Mouse (Mus musculus): ENCODE data around the gene Rpl36. TPM values are rescaled to one million over a fixed set of nuclear protein-coding genes. Genes with fewer than 3 reads are reported as not detected.

Rpl36 gene
- 1,929 TPM for polyA plus RNA-seq (2017; shearing (Covaris generic))

DNA sequence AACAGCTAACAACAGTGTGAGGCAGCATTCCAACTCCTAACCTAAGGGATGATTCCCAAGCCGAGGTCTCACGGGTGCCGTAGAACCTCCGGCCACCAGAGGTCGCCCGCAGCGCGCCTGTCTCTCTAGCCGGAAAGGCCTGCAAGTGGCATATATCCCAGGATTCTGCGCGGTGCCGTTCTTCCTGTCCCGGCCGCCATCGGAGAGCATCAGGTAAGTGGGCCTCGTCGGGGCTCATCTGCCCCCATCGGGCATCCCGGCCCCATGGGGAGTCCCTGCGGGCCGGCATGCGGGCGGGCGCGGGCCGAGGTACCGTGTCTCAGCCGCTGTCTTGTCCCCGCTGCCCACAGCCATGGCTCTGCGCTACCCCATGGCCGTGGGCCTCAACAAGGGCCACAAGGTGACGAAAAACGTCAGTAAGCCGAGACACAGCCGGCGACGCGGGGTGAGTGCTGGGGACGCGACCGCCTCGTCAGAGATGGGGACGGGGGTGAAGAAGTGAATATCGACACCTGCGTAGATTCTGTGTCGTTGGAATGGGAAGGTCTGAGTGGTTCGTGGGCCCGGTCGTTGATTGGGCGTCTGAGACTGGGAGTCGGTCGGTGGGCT is at the start of gene Rpl36:
Gene Rpl36, plus strand, starts transcription at position 181 of the 609 bp plus-strand sequence.

GRCm38 (mm10) chr17:56584257-56585130 is 28.7 kb upstream of the Rpl36 start, which contains the start of the genes Safb2 and Safb:
Gene Safb2 (minus strand): TSS chr17:56584585.
Gene Safb (plus strand): TSS chr17:56584825.

DNA sequence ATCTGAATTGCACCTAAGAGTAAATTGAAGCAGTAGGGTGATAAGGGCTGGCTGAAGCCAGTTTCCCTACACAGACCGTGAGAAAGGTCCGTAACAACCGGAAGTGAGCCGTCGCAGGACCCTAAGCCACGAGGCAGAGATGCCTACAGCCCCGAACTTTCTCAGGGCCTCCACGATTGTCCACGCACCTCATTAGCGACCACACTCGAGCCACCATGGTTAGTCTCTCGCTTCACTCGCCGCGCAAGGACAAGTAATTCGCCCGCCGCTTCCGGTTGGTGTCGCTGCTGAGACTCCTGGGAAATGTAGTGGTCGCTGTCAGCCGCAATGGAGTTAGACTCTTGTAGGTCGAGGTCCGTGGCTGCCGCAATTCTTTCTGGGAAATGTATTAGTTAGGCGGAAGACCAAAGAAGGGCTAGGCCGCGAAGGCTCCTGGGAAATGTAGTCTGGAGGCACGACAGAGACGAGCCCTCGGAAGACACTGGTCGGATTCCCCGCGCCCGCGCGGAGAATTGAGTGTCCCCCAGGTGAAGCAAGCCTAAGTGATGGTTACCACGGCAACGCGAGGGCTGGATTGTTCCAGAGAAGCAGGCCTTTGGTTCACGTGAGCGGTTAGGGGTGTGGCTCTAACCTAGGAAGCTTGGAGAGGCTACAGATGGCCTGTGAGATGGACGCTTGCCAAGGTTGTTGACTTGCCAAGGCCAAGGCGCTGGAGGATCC is 3.6 kb upstream of the Rpl36 start, which contains the start of gene 2410015M20Rik:
Gene 2410015M20Rik, minus strand, starts transcription at position 320 of the 720 bp plus-strand sequence.

GRCm38 (mm10) chr17:56626754-56627470 is 13.7 kb downstream of the Rpl36 start, which contains the start of gene Lonp1:
Gene Lonp1 (minus strand): TSS chr17:56626887.

GRCm38 (mm10) chr17:56627530-56628277 is 14.5 kb downstream of the Rpl36 start, which contains the start of gene Catsperd:
Gene Catsperd (plus strand): TSS chr17:56628143.

Other genes starting within 250 kb of the Rpl36 start
- 2.5 TPM for gene Ptprs, start 136.9 kb upstream of the Rpl36 start, polyA plus RNA-seq (2017; shearing (Covaris generic))
- gene Znrf4, start 101.0 kb upstream of the Rpl36 start, polyA plus RNA-seq (2017; shearing (Covaris generic)) = not detected
- gene Gm20219, start 59.0 kb upstream of the Rpl36 start, polyA plus RNA-seq (2017; shearing (Covaris generic)) = not detected
- gene Safb2, start 28.8 kb upstream of the Rpl36 start, polyA plus RNA-seq (2017; shearing (Covaris generic)) = 195 TPM
- 186 TPM for gene Safb, start 28.6 kb upstream of the Rpl36 start, polyA plus RNA-seq (2017; shearing (Covaris generic))
- 134 TPM for gene 2410015M20Rik, start 3.6 kb upstream of the Rpl36 start, polyA plus RNA-seq (2017; shearing (Covaris generic))
- gene Lonp1, start 13.5 kb downstream of the Rpl36 start, polyA plus RNA-seq (2017; shearing (Covaris generic)) = 49.1 TPM
- gene Catsperd, start 14.7 kb downstream of the Rpl36 start, polyA plus RNA-seq (2017; shearing (Covaris generic)) = 0.44 TPM
- 71.1 TPM for gene Ranbp3, start 59.9 kb downstream of the Rpl36 start, polyA plus RNA-seq (2017; shearing (Covaris generic))
- gene Ndufa11, start 104.4 kb downstream of the Rpl36 start, polyA plus RNA-seq (2017; shearing (Covaris generic)) = 151 TPM
- gene Vmac, start 104.6 kb downstream of the Rpl36 start, polyA plus RNA-seq (2017; shearing (Covaris generic)) = 12.2 TPM
- not detected for gene Nrtn, start 144.1 kb downstream of the Rpl36 start, polyA plus RNA-seq (2017; shearing (Covaris generic))
- 51.8 TPM for gene Dus3l, start 151.3 kb downstream of the Rpl36 start, polyA plus RNA-seq (2017; shearing (Covaris generic))
- 0.28 TPM for gene Prr22, start 156.8 kb downstream of the Rpl36 start, polyA plus RNA-seq (2017; shearing (Covaris generic))
- 1.6 TPM for gene Rfx2, start 217.6 kb downstream of the Rpl36 start, polyA plus RNA-seq (2017; shearing (Covaris generic))

Data from effector memory CD4-positive, alpha-beta T cell, adult 7 months (primary cell).